Mouse (Mus musculus) liver, adult 2 months (tissue): ENCODE measurements at regions not wholly inside any gene's neighbourhood (a gene's known extent, or its start where the extent isn't known, plus 50 kb on each side); places are given as distances from the start of the nearest gene placed in this dataset.

ENCODE experiments used
- DNase-seq: peaks from one replicate; pipeline ENCODE4 v3.0.0-alpha.2; 2011; ENCODE audit warnings: low read depth, low spot score; ENCODE audit errors: extremely low read depth
- H3K27ac ChIP-seq: fragments of 200-500 bp; replicated peaks from 2 replicates; pipeline ENCODE4 v1.5.1; 2012; ENCODE audit warnings: low read depth, mild to moderate bottlenecking, control low read depth, inconsistent platforms, low read length; ENCODE audit not compliant: insufficient read depth
- H3K27me3 ChIP-seq: fragments of 200-500 bp; 2 replicates; pipeline ENCODE4 v1.6.1; 2012; ENCODE audit warnings: mild to moderate bottlenecking, moderate library complexity, low read length, inconsistent platforms; ENCODE audit not compliant: control insufficient read depth, insufficient read depth
- H3K36me3 ChIP-seq: fragments of 200-500 bp; 2 replicates; pipeline ENCODE4 v1.6.1; 2012; ENCODE audit warnings: low read length, inconsistent platforms; ENCODE audit not compliant: control insufficient read depth, insufficient read depth
- H3K4me1 ChIP-seq: fragments of 200-500 bp; 2 replicates; pipeline ENCODE4 v1.6.1; 2011; ENCODE audit warnings: low read length; ENCODE audit not compliant: control insufficient read depth, insufficient read depth
- H3K4me3 ChIP-seq: fragments of 200-500 bp; 2 replicates; pipeline ENCODE4 v1.5.1; 2011; ENCODE audit warnings: low read depth, mild to moderate bottlenecking, control low read depth, low read length, moderate library complexity; ENCODE audit not compliant: insufficient read depth
- H3K79me2 ChIP-seq: fragments of 200-500 bp; 2 replicates; pipeline ENCODE4 v1.6.1; 2012; ENCODE audit warnings: inconsistent platforms, mild to moderate bottlenecking, low read length, moderate library complexity; ENCODE audit not compliant: control insufficient read depth, insufficient read depth
- H3K9ac ChIP-seq: fragments of 200-500 bp; 2 replicates; pipeline ENCODE4 v1.6.1; 2012; ENCODE audit warnings: low read depth, mild to moderate bottlenecking, control low read depth, inconsistent platforms, low read length
- CTCF ChIP-seq: fragments of 200-500 bp; IDR thresholded peaks from 2 replicates; pipeline ENCODE4 v1.5.1; 2011; ENCODE audit warnings: low read depth, low read length, control low read depth
- POLR2A ChIP-seq: fragments of 200-500 bp; IDR thresholded peaks from 2 replicates; pipeline ENCODE4 v1.6.1; 2011; ENCODE audit warnings: low read length, control low read depth; ENCODE audit not compliant: insufficient read depth; ENCODE audit errors: extremely low read depth
- WGBS: fragments of 180-500 bp; shearing (Covaris S2); methylation state at CpG from one replicate; pipeline ENCODE4 v1.1.7; 2018; 5-methylcytosine and 5-hydroxymethylcytosine counted together

DNA sequence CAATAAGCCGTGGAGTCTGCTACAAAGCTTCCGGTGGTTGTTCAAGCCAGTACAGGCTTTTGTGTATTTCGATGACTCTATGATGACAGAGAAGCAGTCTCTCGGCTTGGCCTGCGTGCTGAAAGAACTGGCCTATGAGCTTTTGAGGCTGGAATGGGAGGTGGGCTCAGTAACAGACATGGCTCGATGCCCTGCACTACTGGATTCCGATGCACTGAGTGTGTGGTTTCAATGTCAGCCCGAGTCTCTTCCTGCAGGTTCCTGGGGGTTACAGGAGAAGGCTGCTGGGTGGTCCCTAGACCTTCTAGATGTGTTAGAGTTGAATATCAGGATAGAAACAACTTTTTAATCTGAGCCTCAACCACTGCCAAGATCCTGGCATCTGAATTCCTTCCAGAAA lies 53.2 kb downstream of the Gm815 start:
- TF ChIP-seq POLR2A (no peak), CTCF (no peak)
- H3K79me2 ChIP-seq: no peaks in the 10 kb centered on the region
- H3K27me3 ChIP-seq: no peaks in the 10 kb centered on the region
- 90% methylated on average over 8 of the region's 8 CpGs for WGBS
- DNase-seq: no peak
- H3K4me1 ChIP-seq: no peaks in the 10 kb centered on the region
- H3K4me3 ChIP-seq: no peak overlapping the region
- H3K9ac ChIP-seq: no peak overlapping the region
- H3K36me3 ChIP-seq: no peaks in the 10 kb centered on the region
- no peak overlapping the region for H3K27ac ChIP-seq

DNA sequence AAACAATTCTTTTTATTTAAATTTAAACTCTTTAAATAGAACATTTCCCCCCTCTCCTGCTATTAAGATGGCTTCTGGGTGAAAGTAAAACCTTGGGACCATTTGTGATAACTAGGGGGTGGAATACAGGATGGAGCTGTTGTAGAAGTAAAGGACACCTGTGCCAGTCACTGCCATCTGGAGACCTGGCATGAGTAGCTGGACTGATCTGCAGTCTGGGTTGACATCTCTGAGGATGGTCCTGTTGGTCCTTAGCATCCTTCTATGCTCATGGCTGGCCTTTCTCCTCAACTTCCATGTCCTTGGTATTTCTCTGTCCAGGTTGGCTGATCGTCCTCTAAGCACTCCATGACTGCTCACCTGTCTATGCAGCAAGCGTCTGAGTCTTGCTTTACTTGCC lies 58.3 kb downstream of the Gm815 start:
- H3K79me2 ChIP-seq: no peaks in the 10 kb centered on the region
- H3K4me3 ChIP-seq: no peak overlapping the region
- H3K27ac ChIP-seq: no peak overlapping the region
- no peak for DNase-seq
- H3K36me3 ChIP-seq: no peaks in the 10 kb centered on the region
- TF ChIP-seq POLR2A: no peak
- TF ChIP-seq CTCF: no peak
- H3K9ac ChIP-seq: no peak overlapping the region
- H3K4me1 ChIP-seq: no peaks in the 10 kb centered on the region
- 83% methylated on average over 2 of the region's 2 CpGs for WGBS
- no peaks in the 10 kb centered on the region for H3K27me3 ChIP-seq

DNA sequence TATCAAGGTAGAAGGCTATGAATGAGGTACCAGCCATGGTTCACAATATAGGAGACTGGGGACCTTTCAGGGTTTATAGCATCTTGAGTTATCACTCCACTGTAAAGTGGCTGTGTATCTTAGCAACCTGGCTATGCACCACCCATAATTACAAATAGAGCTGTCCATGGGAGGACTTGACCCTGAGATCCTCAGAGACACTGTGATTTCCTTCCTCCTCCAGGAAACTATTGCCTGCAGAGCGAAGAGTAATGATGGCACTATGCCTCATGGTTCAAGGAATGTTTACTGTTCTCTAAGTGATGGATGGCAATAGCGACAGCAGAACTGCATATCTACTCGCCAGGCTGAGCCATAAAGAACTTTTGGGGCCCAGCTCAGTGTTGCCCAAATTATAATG lies 60.9 kb downstream of the Gm815 start:
- H3K79me2 ChIP-seq: no peaks in the 10 kb centered on the region
- no peak for TF ChIP-seq POLR2A
- no peak for TF ChIP-seq CTCF
- H3K4me1 ChIP-seq: peaks cover 3% of the 10 kb centered on the region; the same call in 1 of the 2 replicates
- no peaks in the 10 kb centered on the region for H3K27me3 ChIP-seq
- 80% methylated on average over 3 of the region's 3 CpGs for WGBS
- no peak for DNase-seq
- H3K36me3 ChIP-seq: no peaks in the 10 kb centered on the region
- no peak overlapping the region for H3K9ac ChIP-seq
- no peak overlapping the region for H3K27ac ChIP-seq
- H3K4me3 ChIP-seq: no peak overlapping the region

DNA sequence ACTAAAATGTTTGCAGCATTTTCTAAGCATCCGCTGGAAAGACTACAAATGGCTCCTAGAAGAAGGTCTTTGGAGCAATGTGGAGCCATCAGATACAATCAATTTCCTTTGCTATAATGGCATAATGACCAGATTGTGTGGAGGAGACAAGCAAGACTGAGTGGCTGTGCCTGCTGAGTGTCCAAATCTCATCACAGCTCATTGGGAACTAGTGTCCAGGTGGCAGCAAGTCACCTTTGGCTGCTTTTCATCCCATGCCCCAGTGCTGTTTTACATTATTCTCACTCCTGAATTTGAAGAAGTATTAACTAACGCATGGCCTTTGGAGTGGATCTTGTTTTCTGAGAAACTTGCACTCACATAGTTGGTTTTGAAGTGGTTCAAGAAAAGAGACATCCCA lies 62.8 kb downstream of the Gm815 start:
- no peak overlapping the region for H3K9ac ChIP-seq
- peaks cover 3% of the 10 kb centered on the region; the same call in 1 of the 2 replicates for H3K4me1 ChIP-seq
- H3K27me3 ChIP-seq: no peaks in the 10 kb centered on the region
- H3K36me3 ChIP-seq: no peaks in the 10 kb centered on the region
- H3K27ac ChIP-seq: no peak overlapping the region
- H3K4me3 ChIP-seq: no peak overlapping the region
- no peak for DNase-seq
- 91% methylated on average over 2 of the region's 2 CpGs for WGBS
- TF ChIP-seq POLR2A (no peak), CTCF (no peak)
- H3K79me2 ChIP-seq: no peaks in the 10 kb centered on the region

DNA sequence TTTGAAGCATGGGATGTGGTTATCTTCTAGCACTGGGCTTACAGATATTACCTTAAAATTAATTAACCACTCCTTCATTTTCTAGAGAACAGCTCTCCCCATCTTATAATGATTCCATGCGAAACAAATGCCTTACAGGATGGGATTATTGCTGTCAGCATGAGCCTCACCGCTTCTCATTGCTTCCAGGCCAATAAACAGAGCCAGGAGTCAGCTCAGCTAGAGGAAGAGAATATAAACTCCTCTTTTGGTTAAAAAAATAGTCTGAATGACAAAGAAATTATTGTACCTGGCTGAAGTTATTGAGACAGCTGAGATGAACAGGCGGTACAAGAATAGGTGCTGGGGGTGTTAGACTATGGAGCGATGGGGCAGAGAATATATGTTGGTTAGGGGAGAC lies 63.5 kb downstream of the Gm815 start:
- Histone ChIP-seq H3K27me3 (no peaks in the 10 kb centered on the region), H3K4me3 (no peak overlapping the region), H3K9ac (no peak overlapping the region), H3K4me1 (peaks cover 3% of the 10 kb centered on the region; the same call in 1 of the 2 replicates), H3K36me3 (no peaks in the 10 kb centered on the region), H3K79me2 (no peaks in the 10 kb centered on the region), H3K27ac (no peak overlapping the region)
- TF ChIP-seq CTCF: no peak
- TF ChIP-seq POLR2A: no peak
- WGBS: 96% methylated on average over 4 of the region's 4 CpGs
- DNase-seq: no peak

DNA sequence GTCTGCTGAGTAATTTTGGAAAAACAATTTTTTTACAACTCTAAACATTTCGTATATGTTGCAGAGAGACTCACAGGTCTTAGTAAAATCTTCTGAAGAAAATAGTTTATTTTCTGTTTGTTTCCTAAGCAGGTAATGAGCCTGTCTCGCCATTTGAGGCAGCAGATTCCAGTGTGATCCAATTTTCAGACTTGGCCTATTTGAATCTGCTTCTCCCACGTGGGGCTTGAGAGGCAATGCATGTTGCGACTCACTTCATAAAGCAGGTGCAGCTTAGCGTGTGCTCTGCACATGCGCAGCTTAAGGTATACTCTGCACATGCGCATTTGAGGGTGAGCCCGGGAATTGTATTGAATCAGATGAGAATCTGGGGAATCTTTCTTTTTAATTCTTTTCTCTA lies 67.7 kb downstream of the Gm815 start:
- 89% methylated on average over 8 of the region's 8 CpGs for WGBS
- TF ChIP-seq POLR2A (no peak), CTCF (no peak)
- H3K9ac ChIP-seq: no peak overlapping the region
- H3K4me1 ChIP-seq: peaks cover 3% of the 10 kb centered on the region; the same call in 1 of the 2 replicates
- no peak overlapping the region for H3K27ac ChIP-seq
- H3K4me3 ChIP-seq: no peak overlapping the region
- H3K79me2 ChIP-seq: no peaks in the 10 kb centered on the region
- H3K36me3 ChIP-seq: no peaks in the 10 kb centered on the region
- no peak for DNase-seq
- no peaks in the 10 kb centered on the region for H3K27me3 ChIP-seq
